Mouse (Mus musculus): ENCODE results near the gene a. TPM values are rescaled to one million over a fixed set of nuclear protein-coding genes. Genes with fewer than 3 reads are reported as not detected.

a gene
- polyA plus RNA-seq, 1 experiment from 2014 or later = 2.0 TPM

GRCm38 (mm10) chr2:154789381-154789780, 1.8 kb upstream of the a start:
- DNase-seq (ENCODE audit: extremely low spot score, low spot score) = no peak
- Histone ChIP-seq H3K4me1 (peaks cover 53% of the 10 kb centered on the region), H3K27ac (peak overlapping the region; percentile 99; the same call in 1 of the 2 replicates), H3K4me3 (peak overlapping the region; percentile 98; the same call in 1 of the 2 replicates), H3K36me3 (replicated peaks) (peaks cover 8% of the 10 kb centered on the region; the same call in 1 of the 2 replicates), H3K9me3 (no peaks in the 10 kb centered on the region), H3K27me3 (ENCODE audit: poor library complexity, severe bottlenecking) (no peaks in the 10 kb centered on the region)
- 76% methylated on average over 6 of the region's 6 CpGs for WGBS

DNA sequence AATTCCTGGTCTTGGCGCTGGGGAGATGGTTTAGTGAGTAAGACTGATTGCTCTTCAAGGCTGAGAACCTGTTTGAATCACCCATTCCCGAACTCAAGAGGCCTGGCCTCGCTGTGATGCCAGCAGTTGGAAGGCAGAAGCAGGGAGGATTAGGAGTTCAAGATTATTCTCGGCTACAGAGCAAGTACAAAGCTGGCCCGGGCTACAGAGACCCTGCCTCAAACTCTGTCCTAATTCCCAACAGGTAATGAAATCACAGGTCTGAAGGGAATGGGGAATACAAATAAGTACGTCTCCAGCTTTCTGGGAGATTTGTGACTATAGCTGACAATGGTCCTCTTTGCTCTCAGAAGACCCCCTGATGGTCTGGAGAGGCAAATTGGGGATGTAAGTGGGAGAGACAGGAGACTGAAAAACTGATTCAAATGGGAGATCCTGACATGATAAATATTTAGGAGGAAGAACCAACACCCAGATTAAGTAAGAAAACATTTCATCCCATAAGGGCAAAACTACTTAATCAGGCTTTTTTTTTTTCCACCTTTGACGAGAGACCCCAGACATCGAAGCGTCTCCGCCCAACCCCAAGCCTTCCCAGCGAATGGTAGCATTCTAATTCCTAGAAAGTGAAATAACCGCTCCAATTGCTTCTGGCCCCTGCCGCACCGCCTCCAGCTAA, 1.1 kb upstream of the a start:
- 6% methylated on average over 14 of the region's 14 CpGs for WGBS
- H3K9me3 ChIP-seq = no peaks in the 10 kb centered on the region
- H3K27ac ChIP-seq = peak overlapping the region; percentile 99
- DNase-seq (ENCODE audit: extremely low spot score, low spot score) = peak; percentile 26
- peak overlapping the region; percentile 98 for H3K4me3 ChIP-seq
- peaks cover 56% of the 10 kb centered on the region for H3K4me1 ChIP-seq
- H3K36me3 ChIP-seq (replicated peaks) = peaks cover 13% of the 10 kb centered on the region; the same call in 1 of the 2 replicates
- H3K27me3 ChIP-seq (ENCODE audit: poor library complexity, severe bottlenecking) = no peaks in the 10 kb centered on the region

- Histone ChIP-seq H3K27ac (peak overlapping the region; percentile 99), H3K4me3 (peak overlapping the region; percentile 98), H3K36me3 (replicated peaks) (peaks cover 30% of the 10 kb centered on the region), H3K27me3 (ENCODE audit: poor library complexity, severe bottlenecking) (no peaks in the 10 kb centered on the region), H3K9me3 (no peaks in the 10 kb centered on the region), H3K4me1 (peaks cover 45% of the 10 kb centered on the region)
- DNase-seq (ENCODE audit: extremely low spot score, low spot score) = peak; percentile 77
- 1% methylated on average over 67 of the region's 67 CpGs for WGBS
Observed at GRCm38 (mm10) chr2:154791661-154792642, 750 bp downstream of the a start.

- Histone ChIP-seq H3K27me3 (ENCODE audit: poor library complexity, severe bottlenecking) (no peaks in the 10 kb centered on the region), H3K27ac (no peak overlapping the region), H3K36me3 (replicated peaks) (peaks cover 24% of the 10 kb centered on the region), H3K4me3 (no peak overlapping the region), H3K4me1 (peaks cover 12% of the 10 kb centered on the region), H3K9me3 (no peaks in the 10 kb centered on the region)
- WGBS = 90% methylated on average over 1 of the region's 1 CpGs
- DNase-seq (ENCODE audit: extremely low spot score, low spot score) = no peak
Observed at GRCm38 (mm10) chr2:154803372-154803771, 12.2 kb downstream of the a start.

DNA sequence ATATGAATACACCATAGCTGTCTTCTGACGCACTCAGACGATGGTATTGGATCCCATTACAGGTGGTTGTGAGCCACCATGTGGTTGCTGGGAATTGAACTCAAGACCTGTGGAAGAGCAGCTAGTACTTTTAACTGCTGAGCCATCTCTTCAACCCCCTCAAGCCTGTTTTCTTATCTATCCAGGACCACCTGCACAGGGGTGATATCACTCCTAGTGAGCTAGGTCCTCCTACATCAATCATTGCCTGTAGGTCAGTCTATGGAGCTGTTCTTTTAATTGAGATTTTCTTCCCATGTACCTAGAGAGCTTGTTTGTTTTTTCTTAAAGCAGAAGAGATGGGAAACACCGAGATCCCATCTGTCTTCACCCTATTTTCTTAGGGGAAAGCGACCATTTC, 12.6 kb downstream of the a start:
- Histone ChIP-seq H3K9me3 (no peaks in the 10 kb centered on the region), H3K36me3 (replicated peaks) (peaks cover 21% of the 10 kb centered on the region), H3K27ac (no peak overlapping the region), H3K4me1 (peaks cover 12% of the 10 kb centered on the region), H3K4me3 (no peak overlapping the region), H3K27me3 (ENCODE audit: poor library complexity, severe bottlenecking) (no peaks in the 10 kb centered on the region)
- DNase-seq (ENCODE audit: extremely low spot score, low spot score) = no peak
- WGBS = 82% methylated on average over 4 of the region's 4 CpGs

GRCm38 (mm10) chr2:154807689-154808088, 16.5 kb downstream of the a start:
- peaks cover 19% of the 10 kb centered on the region for H3K4me1 ChIP-seq
- H3K36me3 ChIP-seq (replicated peaks) = peaks cover 3% of the 10 kb centered on the region
- H3K4me3 ChIP-seq = no peak overlapping the region
- no peak for DNase-seq (ENCODE audit: extremely low spot score, low spot score)
- 75% methylated on average over 1 of the region's 1 CpGs for WGBS
- no peaks in the 10 kb centered on the region for H3K9me3 ChIP-seq
- H3K27me3 ChIP-seq (ENCODE audit: poor library complexity, severe bottlenecking) = no peaks in the 10 kb centered on the region
- H3K27ac ChIP-seq = no peak overlapping the region

DNA sequence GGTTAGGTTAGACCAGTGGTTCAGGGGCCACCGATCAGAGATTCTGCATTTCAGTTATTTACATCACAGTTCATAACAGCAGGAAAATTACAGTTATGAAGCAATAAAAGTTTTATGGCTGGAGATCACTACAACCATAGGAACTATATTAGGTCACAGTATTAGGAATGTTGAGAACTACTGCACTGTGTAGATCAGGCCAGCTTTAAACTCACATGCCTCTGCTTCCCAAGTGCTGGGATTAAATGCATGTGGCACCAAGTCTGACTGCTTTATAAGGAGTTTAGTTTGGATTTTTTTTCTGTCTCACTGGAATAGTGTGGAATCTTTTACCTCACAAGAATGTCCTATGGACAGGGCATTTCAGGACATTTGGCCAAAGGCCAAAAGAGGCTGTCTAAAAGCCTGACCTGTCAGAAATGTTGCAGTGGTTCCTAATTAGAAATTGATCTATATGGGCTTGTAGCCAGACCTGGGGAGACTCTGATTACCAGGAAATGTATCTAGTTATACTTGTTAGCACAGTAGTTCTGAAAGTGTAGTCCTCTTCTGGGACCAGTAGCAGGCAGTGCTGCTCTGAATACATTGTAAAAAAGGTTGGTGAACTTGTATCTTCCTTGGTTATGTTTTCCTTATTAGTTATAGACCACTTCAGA, 18.0 kb downstream of the a start:
- peaks cover 3% of the 10 kb centered on the region; the same call in 1 of the 2 replicates for H3K36me3 ChIP-seq (replicated peaks)
- H3K4me3 ChIP-seq = no peak overlapping the region
- no peaks in the 10 kb centered on the region for H3K9me3 ChIP-seq
- peaks cover 15% of the 10 kb centered on the region; the same call in 1 of the 2 replicates for H3K4me1 ChIP-seq
- H3K27me3 ChIP-seq (ENCODE audit: poor library complexity, severe bottlenecking) = no peaks in the 10 kb centered on the region
- WGBS = 88% methylated on average over 1 of the region's 1 CpGs
- no peak overlapping the region for H3K27ac ChIP-seq
- DNase-seq (ENCODE audit: extremely low spot score, low spot score) = no peak

DNA sequence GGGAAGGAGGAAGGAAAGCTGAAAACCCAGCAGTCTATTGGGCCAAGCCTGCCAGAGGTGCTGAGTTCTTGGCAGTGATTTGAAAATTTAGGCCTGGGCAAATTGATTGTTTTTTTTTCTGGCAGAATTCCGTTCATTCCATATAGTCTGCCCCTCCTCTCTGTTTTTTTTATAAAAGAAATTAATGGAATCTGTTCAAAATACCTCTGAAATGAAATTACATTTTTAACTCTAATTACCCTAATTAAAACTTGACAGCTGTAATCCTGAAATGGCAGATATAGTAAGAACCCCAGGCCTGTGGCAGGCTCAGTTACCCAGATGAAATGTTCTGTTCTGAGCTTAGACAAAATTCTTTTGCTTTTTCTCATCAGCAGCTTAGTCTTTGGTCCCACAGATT, 19.6 kb downstream of the a start:
- 72% methylated on average over 1 of the region's 1 CpGs for WGBS
- no peak overlapping the region for H3K4me3 ChIP-seq
- peaks cover 8% of the 10 kb centered on the region for H3K36me3 ChIP-seq (replicated peaks)
- H3K9me3 ChIP-seq = no peaks in the 10 kb centered on the region
- no peak overlapping the region for H3K27ac ChIP-seq
- no peak for DNase-seq (ENCODE audit: extremely low spot score, low spot score)
- peaks cover 15% of the 10 kb centered on the region; the same call in 1 of the 2 replicates for H3K4me1 ChIP-seq
- H3K27me3 ChIP-seq (ENCODE audit: poor library complexity, severe bottlenecking) = no peaks in the 10 kb centered on the region

GRCm38 (mm10) chr2:154813426-154813825, 22.2 kb downstream of the a start:
- no peak for DNase-seq (ENCODE audit: extremely low spot score, low spot score)
- peaks cover 25% of the 10 kb centered on the region for H3K4me1 ChIP-seq
- WGBS = 93% methylated on average over 2 of the region's 2 CpGs
- H3K4me3 ChIP-seq = no peak overlapping the region
- H3K9me3 ChIP-seq = no peaks in the 10 kb centered on the region
- H3K27ac ChIP-seq = no peak overlapping the region
- no peaks in the 10 kb centered on the region for H3K27me3 ChIP-seq (ENCODE audit: poor library complexity, severe bottlenecking)
- H3K36me3 ChIP-seq (replicated peaks) = peaks cover 4% of the 10 kb centered on the region

DNA sequence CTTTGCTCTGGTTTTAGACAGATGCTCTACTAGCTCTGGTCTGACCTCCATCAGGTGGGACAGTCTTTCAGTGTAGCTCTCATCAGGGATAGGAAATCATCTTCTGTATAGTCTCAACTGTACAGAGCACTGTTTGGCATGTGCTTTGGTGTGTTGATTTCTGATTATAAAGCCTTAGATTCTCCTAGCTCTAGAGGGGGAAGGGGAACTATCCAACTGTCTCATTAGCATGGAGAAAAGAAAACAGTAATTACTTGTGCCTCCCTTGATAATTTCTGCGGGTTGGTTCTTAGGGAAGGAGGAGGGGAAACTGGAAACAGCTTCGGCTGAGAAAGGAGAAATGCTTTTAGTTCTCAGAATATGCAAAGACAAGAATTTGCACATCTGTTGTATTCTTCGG, 25.9 kb downstream of the a start:
- Histone ChIP-seq H3K9me3 (no peaks in the 10 kb centered on the region), H3K27ac (no peak overlapping the region), H3K4me3 (no peak overlapping the region), H3K4me1 (peaks cover 19% of the 10 kb centered on the region), H3K36me3 (replicated peaks) (peaks cover 17% of the 10 kb centered on the region), H3K27me3 (ENCODE audit: poor library complexity, severe bottlenecking) (no peaks in the 10 kb centered on the region)
- WGBS = 76% methylated on average over 3 of the region's 3 CpGs
- no peak for DNase-seq (ENCODE audit: extremely low spot score, low spot score)

- Histone ChIP-seq H3K27ac (no peak overlapping the region), H3K36me3 (replicated peaks) (peaks cover 24% of the 10 kb centered on the region), H3K4me1 (peaks cover 19% of the 10 kb centered on the region), H3K27me3 (ENCODE audit: poor library complexity, severe bottlenecking) (no peaks in the 10 kb centered on the region), H3K9me3 (no peaks in the 10 kb centered on the region), H3K4me3 (no peak overlapping the region)
- 21% methylated on average over 1 of the region's 1 CpGs for WGBS
- no peak for DNase-seq (ENCODE audit: extremely low spot score, low spot score)
Observed at GRCm38 (mm10) chr2:154817788-154818187, 26.6 kb downstream of the a start.

- no peak overlapping the region for H3K27ac ChIP-seq
- 86% methylated on average over 1 of the region's 1 CpGs for WGBS
Observed at GRCm38 (mm10) chr2:154818599-154818998, 27.4 kb downstream of the a start.

More at GRCm38 (mm10) chr2:154818599-154818998, 27.4 kb downstream of the a start:
- no peaks in the 10 kb centered on the region for H3K9me3 ChIP-seq
- peaks cover 19% of the 10 kb centered on the region for H3K4me1 ChIP-seq
- H3K27me3 ChIP-seq (ENCODE audit: poor library complexity, severe bottlenecking) = no peaks in the 10 kb centered on the region
- no peak for DNase-seq (ENCODE audit: extremely low spot score, low spot score)
- H3K4me3 ChIP-seq = no peak overlapping the region
- peaks cover 26% of the 10 kb centered on the region for H3K36me3 ChIP-seq (replicated peaks)
